In genomic region chr13:119619735-119620134, GRCm38 (mm10) we compare ENCODE assay signal across 23 mouse cellular contexts. TPM values are rescaled to one million over a fixed set of nuclear protein-coding genes. Genes with fewer than 3 reads are reported as not detected.
DNase-seq lines count a peak whose midpoint lies in the region; ATAC-seq and TF ChIP-seq lines count a peak whose summit lies in the region.
"Had no signal": no experiment of that assay in that cellular context is flagged by ENCODE, and none has a peak within 500 bp of the region (broad histone marks: within the 10 kb centered on the region; RNA-seq: fewer than 3 reads in every experiment).

No protein-coding gene starts in this region.

- WGBS in kidney, embryonic 15.5 days: 62% methylated on average over 3 of the region's 3 CpGs

- ATAC-seq in kidney, embryonic 15.5 days (replicated peaks; ENCODE audit: low FRiP score): no peak
- ATAC-seq: activated CD4-positive, CD25-positive, alpha-beta regulatory T cell, adult 4 months; CD4-positive, CD25-positive, alpha-beta regulatory T cell, adult 4 months had no signal

- no peak overlapping the region for H3K27ac ChIP-seq in kidney, embryonic 15.5 days
- H3K27ac ChIP-seq: hindbrain, embryonic 12.5 days; limb, embryonic 13.5 days had no signal

- no peak for TF ChIP-seq POLR2A in brain, embryonic 14.5 days (IDR thresholded peaks at IDR 0.05; ENCODE audit: borderline replicate concordance, extremely low read depth, insufficient read depth, insufficient read length, poor library complexity, severe bottlenecking)

- no peak overlapping the region for H3K9ac ChIP-seq in kidney, embryonic 15.5 days
- H3K9ac ChIP-seq: hindbrain, embryonic 12.5 days; limb, embryonic 13.5 days had no signal

- intact Hi-C loops in heart, postnatal 36 days (cut with DNase I): no loop called here
- intact Hi-C loops in left cerebral cortex, postnatal 10 days (cut with DNase I): no loop called here

- H3K9me3 ChIP-seq in kidney, embryonic 15.5 days (replicated peaks): no peaks in the 10 kb centered on the region
- H3K9me3 ChIP-seq: hindbrain, embryonic 12.5 days; limb, embryonic 13.5 days had no signal

- DNase-seq in kidney, adult 18-20 months: peak; percentile 61
- DNase-seq in Muller cell, postnatal 12 days (ENCODE audit: inconsistent ontology term): peak; percentile 41
- peak; percentile 16 for DNase-seq in brain, embryonic 14.5 days (ENCODE audit: low read depth)
- DNase-seq in kidney, postnatal 14 days: peak; percentile 83
- DNase-seq in heart, postnatal 36 days: no peak
- DNase-seq in left cerebral cortex, postnatal 10 days (ENCODE audit: extremely low spot score in 1 of 2, low spot score in 2 of 2): no peak
- DNase-seq in right cerebral cortex, postnatal 14 days: no peak
- DNase-seq: adrenal gland, postnatal 36 days; cerebellum, postnatal 14 days; lung, adult 18-20 months; lung, postnatal 36 days; right cerebral cortex, postnatal 25 days; thymus, adult 2 months had no signal

- H3K36me3 ChIP-seq in kidney, embryonic 15.5 days: no peaks in the 10 kb centered on the region
- H3K36me3 ChIP-seq: hindbrain, embryonic 12.5 days; limb, embryonic 13.5 days had no signal

- H3K4me3 ChIP-seq in kidney, embryonic 15.5 days (replicated peaks): no peak overlapping the region
- H3K4me3 ChIP-seq: hindbrain, embryonic 12.5 days; limb, embryonic 13.5 days; myocyte had no signal

- H3K4me1 ChIP-seq in kidney, embryonic 15.5 days: no peaks in the 10 kb centered on the region
- H3K4me1 ChIP-seq: hindbrain, embryonic 12.5 days; limb, embryonic 13.5 days had no signal

- TF ChIP-seq CTCF in brain, embryonic 14.5 days (IDR thresholded peaks at IDR 0.05; ENCODE audit: borderline replicate concordance, extremely low read depth, insufficient read depth, insufficient read length): no peak

- H3K4me2 ChIP-seq in kidney, embryonic 15.5 days: no peak overlapping the region
- H3K4me2 ChIP-seq: hindbrain, embryonic 12.5 days; limb, embryonic 13.5 days; midbrain, embryonic 11.5 days had no signal

- H3K27me3 ChIP-seq in kidney, embryonic 15.5 days: no peaks in the 10 kb centered on the region
- H3K27me3 ChIP-seq: hindbrain, embryonic 12.5 days; limb, embryonic 13.5 days had no signal

RNA-seq across cellular contexts. Expression of gene Ccl28, which starts 3.9 kb away (rescaled TPM):
- polyA plus RNA-seq in kidney, embryonic 15.5 days (2015; fragmentation: Nextera tagmentation; extraction: Ambion mirVana): 0.05 and 0.13 TPM in 2 replicates
- polyA plus RNA-seq in brain, embryonic 14.5 days (2012; rRNA removed): 0.29 and 0.30 TPM in 2 replicates
- not detected for total RNA-seq in heart, postnatal 36 days (2021)
- total RNA-seq in left cerebral cortex, postnatal 10 days (2021): 1 to 10 TPM; 1.9 to 2.1 TPM
- total RNA-seq: granulocyte monocyte progenitor cell, adult 5-6 weeks; MEL had no signal
- polyA plus RNA-seq: CD4-positive, CD25-positive, alpha-beta regulatory T cell, adult 4 months; heart, embryonic 16.5 days; myocyte had no signal

Comparison
In these comparisons a context has a peak if more than half of its experiments do, and no peak if none do; other contexts are left out.
1. DNase-seq: peak in kidney, adult 18-20 months (single experiment), Muller cell, postnatal 12 days (single experiment), brain, embryonic 14.5 days (single experiment) and kidney, postnatal 14 days (single experiment); none in heart, postnatal 36 days (0 of 2), left cerebral cortex, postnatal 10 days (0 of 2) and right cerebral cortex, postnatal 14 days (single experiment).